Mouse (Mus musculus) urinary bladder, postnatal 36 days (tissue): Measurements from ENCODE around the gene Ap2a2.
"Not testable (repeated sequence)": the region's sequence is repeated elsewhere in the genome, so short reads cannot be mapped to it uniquely, and the experiment has no call there.

ENCODE experiments used
- DNase-seq, 2 experiments: peaks; one replicate each; pipeline ENCODE4 v3.0.0; 2022; ENCODE audit warnings: low spot score in 2 of 2, mixed read lengths in 1 of 2

The Ap2a2 gene

DNA sequence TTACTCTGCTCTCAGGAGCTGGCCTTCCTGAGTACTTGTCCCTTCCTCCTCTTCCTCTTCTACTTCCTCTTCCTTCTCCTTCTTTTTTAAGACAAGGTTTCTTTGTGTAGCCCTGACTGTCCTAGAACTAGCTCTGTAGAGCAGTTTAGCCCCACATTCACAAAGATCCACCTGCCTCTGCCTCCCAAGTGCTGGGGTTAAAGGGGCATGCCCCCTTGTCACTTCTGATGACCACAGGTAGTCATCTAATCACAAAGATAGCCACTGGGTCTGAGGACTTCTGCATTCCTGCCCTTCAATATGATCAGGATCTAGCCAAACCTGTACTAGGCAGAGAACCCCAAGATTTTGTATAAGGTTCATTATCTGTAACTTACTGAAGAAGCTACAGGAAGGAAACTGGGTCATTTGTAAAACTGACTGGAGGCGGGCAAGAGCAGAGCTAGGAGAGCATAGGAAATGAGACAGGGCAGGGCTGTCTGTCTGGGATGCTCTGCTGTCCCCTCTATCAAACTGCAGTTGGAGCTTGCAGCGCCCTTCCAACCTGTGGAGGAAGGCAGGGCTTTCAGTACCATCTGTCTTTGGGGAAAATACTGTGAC is 2.1 kb upstream of the Ap2a2 start:
- no peak for DNase-seq

DNA sequence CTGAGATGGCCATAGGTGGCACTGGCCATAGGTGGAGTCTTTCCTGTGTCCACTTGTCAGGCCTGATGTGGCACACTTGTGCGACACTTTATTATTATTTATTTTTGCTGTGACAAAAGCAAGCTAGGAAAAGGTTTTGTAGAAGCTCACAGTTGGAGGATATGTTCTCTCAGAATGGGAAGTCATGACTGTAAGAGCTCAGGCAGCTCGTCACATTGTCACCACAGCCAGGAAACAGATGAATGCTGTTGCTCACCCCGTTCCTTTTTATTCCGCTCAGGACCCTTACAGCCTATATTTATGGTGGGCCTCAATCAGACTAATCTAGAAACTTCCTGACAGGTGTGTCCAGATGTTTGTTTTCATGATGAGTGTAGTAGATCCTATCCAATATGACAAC is 1.5 kb upstream of the Ap2a2 start:
- DNase-seq: no peak

DNA sequence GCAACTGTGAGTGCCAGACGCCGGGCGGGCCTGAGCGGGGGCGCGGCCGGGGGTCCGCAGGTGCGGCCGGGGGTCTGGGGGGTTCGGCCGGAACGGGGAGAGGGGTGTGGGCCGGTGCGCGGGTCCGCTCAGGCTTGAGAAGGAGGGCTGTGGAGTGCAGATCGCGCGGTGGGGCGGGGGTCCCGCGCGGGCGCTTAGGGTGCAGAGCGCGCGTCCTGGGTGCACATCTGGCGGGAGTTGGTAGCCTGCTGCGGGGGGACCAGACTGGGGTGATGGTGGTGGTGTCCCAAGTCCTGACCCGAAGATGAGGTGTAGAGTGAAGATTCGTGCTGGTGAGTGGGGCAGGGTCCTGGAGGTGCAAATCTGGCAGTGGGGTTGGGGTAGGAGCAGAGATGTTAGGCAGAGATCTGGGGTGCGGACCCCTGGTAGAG is 463 bp downstream of the Ap2a2 start:
- peak in 1 of 2 experiments; percentile 20 for DNase-seq

DNA sequence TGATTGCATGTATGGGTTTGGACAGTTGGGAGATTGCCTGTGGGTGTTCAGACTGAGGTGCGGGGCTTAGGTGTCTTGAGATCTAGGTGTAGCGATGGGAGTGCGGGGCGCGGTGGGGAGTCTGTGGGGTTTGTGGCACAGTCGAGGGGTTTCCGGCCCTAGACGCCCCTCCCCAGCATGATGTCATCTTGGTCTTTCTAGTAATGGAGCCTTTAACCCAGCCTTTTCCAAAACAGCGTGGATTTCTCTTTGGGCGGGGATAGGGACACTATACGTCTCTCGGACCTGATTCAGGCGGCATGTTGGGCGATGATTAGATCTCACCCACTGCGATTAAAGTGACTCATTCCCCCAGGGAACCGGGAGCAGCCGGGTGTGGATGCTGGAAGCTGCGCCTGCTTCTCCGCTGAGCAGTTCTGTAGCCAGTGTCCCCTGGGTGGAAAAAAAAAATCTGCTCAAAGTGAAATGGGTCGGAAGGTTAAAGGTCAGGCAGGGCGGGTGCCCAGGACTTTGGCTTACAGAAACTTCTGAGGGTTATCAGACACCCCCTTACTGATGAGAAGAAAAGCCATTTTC is 967 bp downstream of the Ap2a2 start:
- DNase-seq: peak; percentile 51 to 69

GRCm38 (mm10) chr7:141564561-141564960 is 2.6 kb downstream of the Ap2a2 start:
- no peak for DNase-seq

DNA sequence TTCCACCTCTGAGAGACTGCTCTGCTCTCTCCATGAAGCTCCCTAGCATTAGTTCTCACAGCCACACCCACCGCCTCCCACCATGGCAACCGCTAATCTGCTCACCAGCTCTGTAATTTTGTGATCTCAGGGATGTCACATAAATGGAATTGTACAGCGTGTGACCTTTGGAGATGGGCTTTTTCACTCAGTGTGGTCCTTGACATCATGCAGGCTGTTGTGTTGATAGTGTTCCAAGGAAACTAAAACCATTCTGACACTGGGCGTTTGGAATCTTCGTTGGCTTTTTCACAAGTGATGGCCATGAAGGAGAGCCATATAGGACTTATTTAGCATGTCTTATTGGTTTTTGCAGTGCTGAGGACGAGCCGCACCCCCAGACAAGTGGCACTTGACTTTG is 4.6 kb downstream of the Ap2a2 start:
- DNase-seq: no peak

- no peak for DNase-seq
These were observed 7.4 kb downstream of the Ap2a2 start for GRCm38 (mm10) chr7:141569283-141569803.

DNA sequence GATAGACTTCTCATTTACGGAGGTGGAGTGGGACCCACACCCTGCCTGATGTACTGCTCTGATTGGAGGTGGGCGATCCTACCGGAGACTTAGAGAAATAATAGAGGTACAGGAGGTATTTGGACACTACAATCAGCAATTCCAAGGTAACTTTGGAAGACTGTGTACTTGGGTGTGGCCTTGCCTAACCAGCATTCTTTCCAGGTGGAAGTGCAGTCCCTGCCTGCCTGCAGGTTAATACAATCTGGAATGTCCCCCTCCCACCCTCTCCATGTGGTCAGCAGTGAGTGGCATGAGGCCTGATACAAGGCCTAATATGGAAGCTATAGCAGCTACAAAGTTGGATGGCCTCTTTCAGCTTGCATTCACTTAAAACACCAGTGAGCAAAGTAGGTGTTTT is 7.9 kb downstream of the Ap2a2 start:
- no peak for DNase-seq

DNA sequence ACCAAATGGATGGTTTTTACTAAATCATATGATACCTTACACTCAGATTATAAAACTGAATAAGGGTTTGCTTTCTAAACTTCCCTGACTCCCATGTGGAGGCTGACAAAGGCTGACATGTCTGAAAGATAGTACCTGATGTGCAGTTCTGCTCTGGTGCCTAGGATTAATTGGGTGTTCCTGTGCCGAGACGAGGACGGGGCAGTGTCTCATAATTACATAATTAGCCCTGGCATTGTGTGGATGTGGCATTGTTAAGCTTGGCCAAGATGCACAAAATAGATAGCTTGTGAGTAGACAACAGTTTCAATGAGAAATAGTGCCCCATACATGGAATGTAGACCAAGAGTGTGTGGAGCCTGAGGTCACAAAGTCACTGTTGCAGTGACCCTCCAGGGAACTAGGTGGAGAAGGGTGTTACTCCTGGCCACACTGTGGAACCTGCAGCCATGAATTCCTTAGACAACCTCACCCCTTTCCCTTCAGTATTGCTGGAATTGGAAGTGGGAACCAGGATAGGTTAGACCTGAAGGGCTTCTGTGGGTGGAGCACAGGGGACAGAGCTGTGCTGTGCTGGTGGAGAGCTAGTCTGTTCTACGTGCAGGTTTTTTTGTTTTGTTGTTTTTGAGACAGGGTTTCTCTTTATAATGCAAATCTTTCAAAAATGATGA is 8.8 kb downstream of the Ap2a2 start:
- DNase-seq: no peak

- DNase-seq: no peak
These were observed 12.1 kb downstream of the Ap2a2 start for GRCm38 (mm10) chr7:141574041-141574440.

DNA sequence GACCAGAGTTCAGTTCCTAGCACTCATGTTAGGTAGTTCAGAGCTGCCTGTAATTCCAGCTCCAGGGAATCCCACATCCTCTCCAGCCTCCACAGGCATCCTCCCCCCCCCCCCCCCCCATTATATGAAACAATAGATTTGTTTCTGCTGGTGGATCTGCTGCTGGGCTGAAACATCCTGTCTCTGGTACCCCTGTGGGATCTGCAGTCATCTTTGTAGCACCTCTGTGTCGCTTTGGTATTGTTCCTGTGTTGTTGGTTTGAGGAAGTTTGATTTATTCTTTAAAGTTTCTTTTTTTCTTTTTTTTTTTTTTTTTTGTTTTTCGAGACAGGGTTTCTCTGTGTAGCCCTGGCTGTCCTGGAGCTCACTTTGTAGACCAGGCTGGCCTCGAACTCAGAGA is 13.5 kb downstream of the Ap2a2 start:
- DNase-seq: no peak

DNA sequence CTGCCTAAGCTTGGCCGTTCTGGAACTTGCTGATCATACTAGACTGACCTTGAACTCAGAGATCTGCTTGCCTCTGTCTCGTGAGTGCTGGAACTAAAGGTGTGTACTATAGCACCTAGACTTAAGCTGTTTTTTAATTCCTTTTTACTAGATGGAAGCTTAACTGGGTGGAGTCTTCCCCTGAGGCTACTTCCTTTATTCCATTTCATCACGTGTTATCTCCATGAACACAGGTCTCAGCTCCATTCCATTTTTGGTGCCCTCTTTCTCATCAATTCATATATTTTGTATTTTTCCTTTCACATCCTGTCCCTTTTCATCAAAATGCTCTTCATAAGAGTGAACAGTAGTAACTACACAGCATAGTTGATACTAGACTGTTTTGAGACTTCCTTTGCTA is 15.8 kb downstream of the Ap2a2 start:
- DNase-seq: no peak

- DNase-seq: no peak
These were observed 16.5 kb downstream of the Ap2a2 start for GRCm38 (mm10) chr7:141578511-141578910.

DNA sequence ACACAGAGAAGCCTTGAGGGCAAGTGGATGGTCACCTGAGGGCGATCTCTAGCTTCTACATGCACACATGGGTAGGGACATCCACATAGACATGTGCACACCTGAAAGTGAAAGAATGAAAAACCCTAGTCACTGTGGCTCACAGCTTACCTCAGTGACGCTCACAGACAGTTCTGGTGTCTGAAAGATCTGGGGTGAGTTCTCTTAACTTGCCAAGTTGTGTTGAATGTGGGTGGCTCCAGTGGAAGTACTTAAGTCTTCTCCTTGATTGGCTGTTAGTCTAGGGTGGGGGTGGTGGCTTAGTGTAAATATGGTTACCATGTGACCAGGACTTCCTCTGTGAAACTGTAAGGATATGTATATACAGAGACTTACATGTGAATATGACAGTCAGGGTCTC is 17.0 kb downstream of the Ap2a2 start:
- DNase-seq: no peak

DNA sequence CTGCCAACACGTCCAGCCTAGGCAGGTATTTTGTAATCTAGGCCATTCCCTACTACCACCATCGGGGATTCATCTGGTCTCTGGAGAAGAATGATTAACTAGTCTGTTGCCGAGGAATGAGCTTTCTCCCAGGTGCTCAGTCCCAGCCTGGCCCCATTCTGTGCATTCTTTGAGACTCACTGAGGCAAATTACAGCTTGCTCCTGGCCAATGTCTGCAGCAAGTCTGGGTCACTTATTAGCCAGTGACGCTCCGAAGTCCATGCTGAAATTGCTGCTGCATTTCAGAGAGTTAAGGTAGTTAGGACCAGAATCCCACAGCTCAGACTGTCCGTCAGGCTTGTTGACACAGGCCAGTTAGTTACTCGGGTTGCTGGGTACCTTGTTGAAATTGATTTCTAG is 19.4 kb downstream of the Ap2a2 start:
- DNase-seq: no peak

DNA sequence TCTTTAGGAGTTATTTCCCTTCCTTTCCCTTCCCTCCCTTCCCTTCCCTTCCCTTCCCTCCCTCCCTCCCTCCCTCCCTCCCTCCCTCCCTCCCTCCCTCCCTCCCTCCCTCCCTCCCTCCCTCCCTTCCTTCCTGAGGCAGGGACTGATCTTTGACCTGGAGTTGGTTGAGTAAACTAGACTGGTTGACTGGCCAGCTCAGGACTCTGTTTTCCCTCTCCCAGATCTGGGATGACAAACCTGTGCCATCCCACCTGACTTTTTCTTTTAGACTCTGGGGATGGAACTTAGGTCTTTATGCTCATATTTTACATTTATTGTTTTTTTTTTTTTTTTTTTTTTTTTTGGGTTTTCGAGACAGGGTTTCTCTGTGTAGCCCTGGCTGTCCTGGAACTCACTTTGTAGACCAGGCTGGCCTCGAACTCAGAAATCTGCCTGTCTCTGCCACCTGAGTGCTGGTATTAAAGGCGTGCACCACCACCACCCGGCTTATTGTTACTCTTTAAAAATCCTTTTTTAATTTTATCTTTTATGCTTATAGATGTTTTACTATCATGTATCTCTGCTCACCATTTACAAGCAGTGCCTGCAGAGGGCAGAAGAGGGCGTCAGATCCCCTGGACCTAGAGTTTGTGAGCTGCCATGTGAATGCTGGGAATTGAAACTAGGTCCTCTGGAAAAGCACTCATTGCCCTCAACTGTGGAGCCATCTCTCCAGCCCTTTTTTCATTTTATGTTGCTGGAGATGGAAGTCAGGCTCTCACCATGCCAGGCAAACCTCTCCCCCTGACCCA is 22.3 kb downstream of the Ap2a2 start:
- no peak for DNase-seq

DNA sequence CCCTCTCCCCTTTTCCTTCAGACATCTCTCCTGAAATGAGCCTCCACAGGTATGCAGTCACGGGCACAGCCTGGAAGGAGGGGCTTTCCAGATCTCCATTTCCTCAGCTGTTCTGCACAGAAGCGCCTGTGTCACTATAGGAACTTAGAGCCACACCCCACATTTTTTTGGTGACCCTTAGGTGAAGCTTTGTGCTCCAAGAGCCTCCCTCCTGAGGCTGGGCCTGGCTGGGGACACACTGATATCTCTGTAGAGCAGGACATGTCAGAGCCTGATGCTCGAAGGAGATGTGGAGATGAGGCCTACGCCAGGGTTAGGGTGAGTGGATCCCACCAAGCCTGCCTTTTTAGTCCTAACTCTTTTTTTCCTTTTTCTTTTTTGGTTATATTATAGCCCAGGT is 23.3 kb downstream of the Ap2a2 start:
- DNase-seq: no peak

GRCm38 (mm10) chr7:141585881-141586280 is 23.9 kb downstream of the Ap2a2 start:
- no peak for DNase-seq

DNA sequence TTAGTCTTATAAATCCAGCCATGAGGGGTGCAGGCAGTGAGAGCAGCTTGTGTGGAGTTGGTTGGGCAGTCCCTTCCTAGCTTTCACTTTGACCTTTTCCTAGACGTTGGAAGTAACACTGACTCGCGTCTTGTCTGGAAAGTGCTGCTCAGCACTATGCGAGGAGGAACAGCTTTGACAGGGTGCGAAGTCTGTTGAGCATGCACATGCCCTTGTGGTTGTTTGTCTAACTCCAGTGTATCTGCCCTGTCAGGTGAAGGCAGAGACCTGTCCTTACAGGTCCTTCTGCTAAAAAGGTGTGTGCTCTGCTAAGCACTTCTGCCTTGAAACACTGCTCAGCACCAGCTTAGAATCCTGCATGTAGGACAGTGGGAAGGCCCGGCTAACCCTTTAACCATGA is 26.9 kb downstream of the Ap2a2 start:
- DNase-seq: peak in 1 of 2 experiments; percentile 41

GRCm38 (mm10) chr7:141590249-141590648 is 28.3 kb downstream of the Ap2a2 start:
- not testable (repeated sequence) for DNase-seq

- DNase-seq: no peak
These were observed 29.0 kb downstream of the Ap2a2 start for GRCm38 (mm10) chr7:141590959-141591358.

GRCm38 (mm10) chr7:141592096-141592495 is 30.1 kb downstream of the Ap2a2 start:
- DNase-seq: no peak
